Mouse (Mus musculus) ovary, adult 18-20 months (tissue): ENCODE measurements around the gene Sart1.
A peak's percentile ranks its signal among the peaks of the same experiment; 100 is the strongest.
"Not testable (repeated sequence)": the region's sequence is repeated elsewhere in the genome, so short reads cannot be mapped to it uniquely, and the experiment has no call there.

Experiments
- DNase-seq: peaks from one replicate; pipeline ENCODE4 v3.0.0; 2022; ENCODE audit warnings: low spot score, mixed read lengths

Sart1 gene

GRCm38 (mm10) chr19:5414534-5414957 is 26.0 kb upstream of the Sart1 start:
- DNase-seq: peak; percentile 70

- no peak for DNase-seq
These were observed 25.3 kb upstream of the Sart1 start for GRCm38 (mm10) chr19:5413840-5414239.

- DNase-seq: no peak
These were observed 23.5 kb upstream of the Sart1 start for GRCm38 (mm10) chr19:5411961-5412360.

GRCm38 (mm10) chr19:5410641-5411040 is 22.1 kb upstream of the Sart1 start:
- DNase-seq: no peak

GRCm38 (mm10) chr19:5409068-5409467 is 20.6 kb upstream of the Sart1 start:
- no peak for DNase-seq

GRCm38 (mm10) chr19:5408057-5409001 is 19.8 kb upstream of the Sart1 start:
- DNase-seq: no peak

GRCm38 (mm10) chr19:5407133-5407532 is 18.6 kb upstream of the Sart1 start:
- DNase-seq: no peak

GRCm38 (mm10) chr19:5406531-5407126 is 18.1 kb upstream of the Sart1 start:
- peak; percentile 57 for DNase-seq

DNA sequence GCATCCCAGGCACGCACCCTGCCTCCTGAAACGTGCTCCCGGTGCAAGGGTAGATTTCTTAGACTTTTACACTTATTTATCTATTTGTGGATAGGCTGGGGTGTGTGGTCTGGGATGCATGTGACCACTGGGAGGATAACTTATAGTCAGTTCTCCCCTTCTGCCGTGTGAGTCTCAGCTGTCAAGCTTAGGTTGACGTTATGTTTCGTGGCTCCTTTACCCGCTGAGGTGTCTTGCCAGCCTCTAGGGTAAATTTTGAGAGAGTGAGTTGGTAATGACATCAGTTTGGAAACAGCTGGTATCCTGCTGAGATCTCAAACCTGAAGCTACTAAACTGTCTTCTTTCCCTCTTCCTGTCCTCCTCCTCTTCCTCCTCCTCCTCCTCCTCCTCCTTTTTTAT is 17.4 kb upstream of the Sart1 start:
- DNase-seq: no peak

DNA sequence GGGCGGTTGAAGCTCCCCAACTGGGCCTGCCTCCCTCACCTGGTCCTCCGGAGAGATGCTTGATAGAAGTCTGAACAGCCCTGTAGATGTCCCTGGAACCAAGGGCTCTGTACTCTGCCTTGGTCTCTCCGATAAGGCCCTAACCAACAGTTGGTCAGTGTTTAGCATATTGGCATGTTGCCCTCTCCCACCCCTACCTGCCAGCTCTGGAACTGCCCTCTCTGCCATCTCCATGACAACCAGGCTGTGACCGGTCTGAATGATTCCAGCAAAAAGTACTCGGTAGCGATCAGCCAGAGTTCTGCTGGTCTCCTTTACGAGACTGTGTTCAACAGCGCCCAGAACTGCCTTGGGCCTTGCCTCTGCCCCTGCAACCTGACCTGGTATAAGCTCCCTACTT is 13.8 kb upstream of the Sart1 start, which contains the start of gene Tsga10ip:
Tsga10ip (minus strand) TSS at position 234 of the 400 bp plus-strand sequence.
- no peak for DNase-seq

- not testable (repeated sequence) for DNase-seq
These were observed 12.6 kb upstream of the Sart1 start for GRCm38 (mm10) chr19:5401073-5401472.

DNA sequence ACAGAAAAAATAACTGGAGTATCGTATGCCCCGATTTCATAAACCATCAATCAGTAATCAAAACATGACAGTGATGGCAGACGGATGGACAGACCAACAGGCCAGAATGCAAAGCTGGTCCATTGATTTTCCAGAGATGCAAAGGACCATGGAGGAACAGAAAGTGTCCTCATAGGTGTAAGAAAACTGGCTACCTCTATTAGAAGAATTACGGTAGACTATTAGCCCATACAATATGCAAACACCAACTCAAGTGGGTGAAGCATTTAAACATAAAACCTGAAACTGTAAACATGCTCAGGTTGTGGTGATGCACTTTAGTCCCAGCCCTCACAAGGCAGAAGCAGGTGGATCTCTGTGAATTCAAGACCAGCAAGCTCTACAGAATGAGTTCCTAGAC is 6.9 kb upstream of the Sart1 start:
- DNase-seq: no peak

- no peak for DNase-seq
These were observed 5.7 kb upstream of the Sart1 start for GRCm38 (mm10) chr19:5394168-5394567.

DNA sequence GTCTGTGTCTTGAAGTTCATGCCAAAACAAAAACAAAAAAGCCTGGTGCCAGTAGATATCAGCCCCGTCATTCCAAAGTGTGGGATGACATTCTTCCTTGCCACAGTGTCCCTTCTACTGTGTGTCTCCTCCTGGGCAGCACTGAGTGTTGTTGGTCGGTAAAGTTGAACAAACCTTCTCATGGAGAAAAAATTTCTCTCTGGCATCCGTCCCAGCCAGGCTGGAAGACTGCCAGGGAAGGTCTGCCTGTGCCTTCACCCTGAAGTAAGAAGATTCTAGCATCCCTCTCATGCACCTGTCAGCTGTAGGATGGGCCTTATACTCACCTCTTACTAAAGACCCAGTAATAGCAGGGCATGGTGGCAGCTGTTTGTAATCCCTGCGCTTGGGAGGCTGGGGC is 4.4 kb upstream of the Sart1 start:
- DNase-seq: no peak

DNA sequence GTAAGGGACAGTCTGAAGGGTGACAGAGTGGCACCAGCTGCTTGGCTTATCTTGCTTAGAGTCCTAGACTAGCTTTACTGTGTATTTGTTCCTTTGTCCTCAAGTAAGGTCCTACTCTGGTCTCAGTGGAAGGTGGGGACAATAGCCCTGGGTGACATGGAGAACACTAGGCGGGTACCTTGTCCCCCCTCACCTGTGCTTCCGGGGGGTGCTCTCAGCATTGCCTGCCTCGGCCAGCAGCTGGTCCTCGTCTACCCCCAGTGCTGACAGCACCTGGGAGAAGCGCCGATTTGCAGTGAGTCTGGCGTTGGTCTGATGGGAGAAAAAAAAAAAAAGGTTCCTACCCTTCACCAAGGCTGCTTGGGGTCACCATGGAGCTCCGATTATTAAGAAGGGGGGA is 1.9 kb upstream of the Sart1 start:
- no peak for DNase-seq

DNA sequence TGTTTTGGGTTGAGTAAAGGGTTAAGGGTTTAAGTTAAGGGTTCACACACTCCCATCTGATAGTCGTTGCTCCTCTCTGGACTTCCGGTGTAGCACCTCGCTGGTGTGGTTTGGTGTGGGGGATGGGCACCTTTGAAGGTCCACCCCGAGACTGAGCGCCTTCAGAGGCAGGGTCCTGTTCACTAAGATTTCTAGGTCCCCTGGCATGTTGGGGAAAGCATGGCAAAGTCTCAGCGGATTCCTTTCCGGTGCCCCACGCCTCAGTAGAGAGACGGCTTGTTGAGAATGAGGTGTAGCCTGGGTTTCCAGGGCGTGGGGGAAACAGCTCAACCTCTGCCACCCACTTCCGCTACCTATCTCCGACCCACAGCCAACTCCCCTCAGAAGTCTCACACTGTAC is 1.1 kb upstream of the Sart1 start:
- DNase-seq: no peak

- no peak for DNase-seq
These were observed 477 bp downstream of the Sart1 start for GRCm38 (mm10) chr19:5388011-5388441.

DNA sequence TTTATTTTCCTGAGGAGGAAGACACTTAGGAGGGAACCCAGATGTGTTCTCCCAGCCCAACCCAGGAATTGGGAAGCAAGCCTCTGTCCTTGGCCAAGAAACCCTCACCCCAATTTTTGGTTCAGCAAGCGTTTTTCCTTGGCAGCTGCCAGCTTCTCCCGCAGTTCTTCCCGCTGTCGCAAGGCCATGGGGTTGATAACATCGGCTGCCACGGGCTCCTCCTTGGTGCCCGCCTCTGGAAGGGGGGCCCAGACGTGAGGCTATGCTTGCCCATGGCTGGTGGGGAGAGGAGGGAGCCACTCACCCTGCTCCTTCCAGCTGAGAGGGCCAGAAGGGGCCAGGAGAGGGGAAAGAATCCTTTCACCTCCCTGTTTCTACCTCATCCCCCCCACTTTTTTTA is 3.8 kb downstream of the Sart1 start:
- DNase-seq: peak; percentile 67

DNA sequence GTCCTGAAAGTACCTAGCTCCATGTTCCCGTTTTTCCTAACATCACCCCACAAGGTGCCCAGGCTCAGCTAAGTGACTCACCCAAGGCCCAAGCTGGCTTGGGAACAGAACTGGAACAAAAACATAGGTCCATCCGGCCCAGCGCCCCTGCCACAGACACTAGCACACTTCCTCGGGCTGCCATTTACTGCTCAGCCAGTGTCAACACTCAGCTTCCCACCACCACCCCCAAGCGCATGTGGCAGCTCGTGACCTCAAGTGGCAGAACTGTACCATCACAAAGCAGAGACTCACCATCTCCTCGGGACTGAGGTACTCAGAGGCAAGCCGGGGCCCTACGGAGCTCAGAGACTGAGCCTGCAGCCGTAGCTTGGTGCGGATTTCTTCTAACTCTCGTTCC is 5.2 kb downstream of the Sart1 start:
- no peak for DNase-seq

DNA sequence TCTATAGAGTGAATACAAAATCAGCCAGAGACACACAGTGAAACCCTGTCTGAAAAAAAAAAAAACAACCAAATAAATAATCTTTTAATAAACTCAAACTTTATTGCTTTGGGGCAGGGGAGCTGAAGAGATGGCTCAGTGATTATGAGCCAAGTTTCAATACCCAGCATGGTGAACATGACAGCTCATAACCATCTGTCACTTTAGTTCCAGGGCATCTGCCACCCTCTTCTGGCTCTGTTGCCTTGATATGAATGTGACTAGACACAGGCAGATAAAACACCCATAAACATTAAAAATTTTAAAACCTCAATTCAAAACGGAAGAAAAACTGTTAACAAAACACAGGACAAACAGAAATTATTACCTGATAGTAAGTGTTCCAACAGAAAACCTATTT is 11.1 kb downstream of the Sart1 start:
- DNase-seq: no peak

DNA sequence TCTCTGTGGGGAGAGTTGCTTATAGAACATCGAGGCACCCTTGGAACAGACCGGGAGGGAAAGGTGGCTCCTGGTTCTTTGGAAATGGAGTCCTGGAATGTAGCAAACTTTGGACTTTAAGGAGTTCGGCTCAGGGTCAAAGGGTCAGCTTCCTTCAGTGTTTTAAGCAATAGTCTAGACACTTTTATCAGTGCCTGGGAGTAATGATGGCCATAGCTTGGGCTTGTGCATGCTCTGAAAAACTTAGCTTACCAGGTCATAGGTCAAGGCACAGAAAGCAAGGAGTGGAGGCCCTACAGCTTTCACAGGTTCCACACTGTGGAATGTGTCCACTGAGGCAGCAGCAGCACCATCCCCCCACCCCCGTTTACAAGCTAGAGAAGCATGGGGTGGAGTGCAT is 13.8 kb downstream of the Sart1 start:
- no peak for DNase-seq

DNA sequence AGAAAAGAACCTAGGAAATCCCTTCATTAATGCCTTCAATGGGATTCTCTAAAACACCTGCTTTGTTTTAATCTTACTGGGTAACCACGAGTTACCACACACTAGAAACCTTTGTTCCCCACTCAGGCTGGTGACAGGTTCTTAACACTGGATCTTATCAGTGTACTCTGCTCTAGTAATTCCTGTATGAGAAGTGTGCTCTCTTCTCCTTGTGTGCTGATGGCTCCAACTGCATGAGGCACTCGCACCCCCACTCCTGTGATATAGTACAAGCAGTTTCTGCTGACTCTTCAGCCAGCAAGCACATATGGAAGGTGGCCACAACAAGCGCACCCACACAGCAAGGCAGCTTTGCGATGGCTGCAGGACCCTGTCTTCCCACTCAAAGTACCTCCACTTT is 14.3 kb downstream of the Sart1 start:
- no peak for DNase-seq

- DNase-seq: no peak
These were observed 15.8 kb downstream of the Sart1 start for GRCm38 (mm10) chr19:5372724-5373123.
